Mouse (Mus musculus): ENCODE data around the gene Nme8. TPM values are rescaled to one million over a fixed set of nuclear protein-coding genes. Genes with fewer than 3 reads are reported as not detected.

Gene Nme8
- polyA plus RNA-seq, 1 experiment from 2014 or later, result not detected

GRCm38 (mm10) chr13:19690417-19690816 lies 7.2 kb downstream of the Nme8 start:
- WGBS, result 87% methylated on average over 6 of the region's 6 CpGs
- Histone ChIP-seq H3K4me1 (replicated peaks) (no peaks in the 10 kb centered on the region), H3K27me3 (no peaks in the 10 kb centered on the region), H3K27ac (no peak overlapping the region), H3K4me2 (no peak overlapping the region), H3K9ac (replicated peaks) (no peak overlapping the region), H3K4me3 (replicated peaks) (no peak overlapping the region), H3K36me3 (no peaks in the 10 kb centered on the region), H3K9me3 (no peaks in the 10 kb centered on the region)
- no peak for ATAC-seq (ENCODE audit: insufficient number of reproducible peaks, insufficient read depth, low FRiP score, low TSS enrichment, low read depth)

GRCm38 (mm10) chr13:19689971-19690370 lies 7.6 kb downstream of the Nme8 start:
- H3K4me2 ChIP-seq, result no peak overlapping the region
- WGBS, result 66% methylated on average over 3 of the region's 3 CpGs
- no peaks in the 10 kb centered on the region for H3K9me3 ChIP-seq
- no peak for ATAC-seq (ENCODE audit: insufficient number of reproducible peaks, insufficient read depth, low FRiP score, low TSS enrichment, low read depth)
- H3K36me3 ChIP-seq, result no peaks in the 10 kb centered on the region
- H3K4me1 ChIP-seq (replicated peaks), result no peaks in the 10 kb centered on the region
- H3K4me3 ChIP-seq (replicated peaks), result no peak overlapping the region
- H3K27ac ChIP-seq, result no peak overlapping the region
- no peak overlapping the region for H3K9ac ChIP-seq (replicated peaks)
- H3K27me3 ChIP-seq, result no peaks in the 10 kb centered on the region

GRCm38 (mm10) chr13:19684007-19684406 lies 13.6 kb downstream of the Nme8 start:
- Histone ChIP-seq H3K36me3 (no peaks in the 10 kb centered on the region), H3K4me1 (replicated peaks) (no peaks in the 10 kb centered on the region), H3K9ac (replicated peaks) (no peak overlapping the region), H3K9me3 (no peaks in the 10 kb centered on the region), H3K27ac (no peak overlapping the region), H3K4me3 (replicated peaks) (no peak overlapping the region), H3K27me3 (no peaks in the 10 kb centered on the region), H3K4me2 (no peak overlapping the region)
- no peak for ATAC-seq (ENCODE audit: insufficient number of reproducible peaks, insufficient read depth, low FRiP score, low TSS enrichment, low read depth)
- 61% methylated on average over 2 of the region's 2 CpGs for WGBS

GRCm38 (mm10) chr13:19682879-19683640 lies 14.5 kb downstream of the Nme8 start:
- H3K9ac ChIP-seq (replicated peaks), result no peak overlapping the region
- H3K27me3 ChIP-seq, result no peaks in the 10 kb centered on the region
- no peaks in the 10 kb centered on the region for H3K36me3 ChIP-seq
- H3K27ac ChIP-seq, result no peak overlapping the region
- no peak overlapping the region for H3K4me2 ChIP-seq
- H3K4me3 ChIP-seq (replicated peaks), result no peak overlapping the region
- H3K4me1 ChIP-seq (replicated peaks), result no peaks in the 10 kb centered on the region
- no peak for ATAC-seq (ENCODE audit: insufficient number of reproducible peaks, insufficient read depth, low FRiP score, low TSS enrichment, low read depth)
- 64% methylated on average over 8 of the region's 8 CpGs for WGBS
- no peaks in the 10 kb centered on the region for H3K9me3 ChIP-seq

GRCm38 (mm10) chr13:19674601-19675000 lies 23.0 kb downstream of the Nme8 start:
- H3K4me3 ChIP-seq (replicated peaks), result no peak overlapping the region
- no peaks in the 10 kb centered on the region for H3K4me1 ChIP-seq (replicated peaks)
- no peak overlapping the region for H3K9ac ChIP-seq (replicated peaks)
- ATAC-seq (ENCODE audit: insufficient number of reproducible peaks, insufficient read depth, low FRiP score, low TSS enrichment, low read depth), result no peak
- no peak overlapping the region for H3K4me2 ChIP-seq
- H3K9me3 ChIP-seq, result no peaks in the 10 kb centered on the region
- H3K27ac ChIP-seq, result no peak overlapping the region
- no peaks in the 10 kb centered on the region for H3K27me3 ChIP-seq
- H3K36me3 ChIP-seq, result no peaks in the 10 kb centered on the region

GRCm38 (mm10) chr13:19674025-19674424 lies 23.6 kb downstream of the Nme8 start:
- Histone ChIP-seq H3K4me2 (no peak overlapping the region), H3K9me3 (no peaks in the 10 kb centered on the region), H3K27ac (no peak overlapping the region), H3K4me3 (replicated peaks) (no peak overlapping the region), H3K9ac (replicated peaks) (no peak overlapping the region), H3K4me1 (replicated peaks) (no peaks in the 10 kb centered on the region), H3K36me3 (no peaks in the 10 kb centered on the region), H3K27me3 (no peaks in the 10 kb centered on the region)
- ATAC-seq (ENCODE audit: insufficient number of reproducible peaks, insufficient read depth, low FRiP score, low TSS enrichment, low read depth), result no peak
- 93% methylated on average over 3 of the region's 3 CpGs for WGBS

- no peak overlapping the region for H3K4me2 ChIP-seq
- H3K36me3 ChIP-seq, result no peaks in the 10 kb centered on the region
- H3K27ac ChIP-seq, result no peak overlapping the region
- no peak for ATAC-seq (ENCODE audit: insufficient number of reproducible peaks, insufficient read depth, low FRiP score, low TSS enrichment, low read depth)
- no peaks in the 10 kb centered on the region for H3K27me3 ChIP-seq
- no peaks in the 10 kb centered on the region for H3K9me3 ChIP-seq
- H3K9ac ChIP-seq (replicated peaks), result no peak overlapping the region
- WGBS, result 80% methylated on average over 4 of the region's 4 CpGs
- H3K4me3 ChIP-seq (replicated peaks), result no peak overlapping the region
- no peaks in the 10 kb centered on the region for H3K4me1 ChIP-seq (replicated peaks)
Observed at GRCm38 (mm10) chr13:19668355-19669140, 29.0 kb downstream of the Nme8 start.

GRCm38 (mm10) chr13:19652405-19652804 lies 45.2 kb downstream of the Nme8 start:
- Histone ChIP-seq H3K9ac (replicated peaks) (no peak overlapping the region), H3K4me1 (replicated peaks) (no peaks in the 10 kb centered on the region), H3K36me3 (no peaks in the 10 kb centered on the region), H3K4me3 (replicated peaks) (no peak overlapping the region), H3K27ac (no peak overlapping the region), H3K4me2 (no peak overlapping the region), H3K9me3 (no peaks in the 10 kb centered on the region), H3K27me3 (no peaks in the 10 kb centered on the region)
- WGBS, result 88% methylated on average over 2 of the region's 2 CpGs
- ATAC-seq (ENCODE audit: insufficient number of reproducible peaks, insufficient read depth, low FRiP score, low TSS enrichment, low read depth), result no peak

- Histone ChIP-seq H3K27ac (no peak overlapping the region), H3K36me3 (no peaks in the 10 kb centered on the region), H3K4me2 (no peak overlapping the region), H3K4me1 (replicated peaks) (no peaks in the 10 kb centered on the region), H3K27me3 (no peaks in the 10 kb centered on the region), H3K9me3 (no peaks in the 10 kb centered on the region), H3K4me3 (replicated peaks) (no peak overlapping the region), H3K9ac (replicated peaks) (no peak overlapping the region)
- WGBS, result 85% methylated on average over 2 of the region's 2 CpGs
- no peak for ATAC-seq (ENCODE audit: insufficient number of reproducible peaks, insufficient read depth, low FRiP score, low TSS enrichment, low read depth)
Observed at GRCm38 (mm10) chr13:19649824-19650223, 47.8 kb downstream of the Nme8 start.

- no peak overlapping the region for H3K4me2 ChIP-seq
- H3K36me3 ChIP-seq, result no peaks in the 10 kb centered on the region
- no peak overlapping the region for H3K4me3 ChIP-seq (replicated peaks)
- no peak overlapping the region for H3K9ac ChIP-seq (replicated peaks)
- no peak overlapping the region for H3K27ac ChIP-seq
- H3K4me1 ChIP-seq (replicated peaks), result no peaks in the 10 kb centered on the region
- no peaks in the 10 kb centered on the region for H3K27me3 ChIP-seq
- H3K9me3 ChIP-seq, result no peaks in the 10 kb centered on the region
- 60% methylated on average over 2 of the region's 2 CpGs for WGBS
- ATAC-seq (ENCODE audit: insufficient number of reproducible peaks, insufficient read depth, low FRiP score, low TSS enrichment, low read depth), result no peak
Observed at GRCm38 (mm10) chr13:19644225-19644624, 53.4 kb downstream of the Nme8 start.

- no peaks in the 10 kb centered on the region for H3K36me3 ChIP-seq
- no peak overlapping the region for H3K4me3 ChIP-seq (replicated peaks)
- H3K4me2 ChIP-seq, result no peak overlapping the region
- H3K27me3 ChIP-seq, result no peaks in the 10 kb centered on the region
- no peaks in the 10 kb centered on the region for H3K4me1 ChIP-seq (replicated peaks)
- 11% methylated on average over 1 of the region's 1 CpGs for WGBS
- H3K9me3 ChIP-seq, result no peaks in the 10 kb centered on the region
- no peak overlapping the region for H3K9ac ChIP-seq (replicated peaks)
- no peak overlapping the region for H3K27ac ChIP-seq
- no peak for ATAC-seq (ENCODE audit: insufficient number of reproducible peaks, insufficient read depth, low FRiP score, low TSS enrichment, low read depth)
Observed at GRCm38 (mm10) chr13:19643519-19643918, 54.1 kb downstream of the Nme8 start.
